Mouse (Mus musculus): ENCODE measurements around the gene Auts2. TPM values are rescaled to one million over a fixed set of nuclear protein-coding genes. Genes with fewer than 3 reads are reported as not detected.

The Auts2 gene
- polyA plus RNA-seq, 1 experiment: 10.4 TPM

DNA sequence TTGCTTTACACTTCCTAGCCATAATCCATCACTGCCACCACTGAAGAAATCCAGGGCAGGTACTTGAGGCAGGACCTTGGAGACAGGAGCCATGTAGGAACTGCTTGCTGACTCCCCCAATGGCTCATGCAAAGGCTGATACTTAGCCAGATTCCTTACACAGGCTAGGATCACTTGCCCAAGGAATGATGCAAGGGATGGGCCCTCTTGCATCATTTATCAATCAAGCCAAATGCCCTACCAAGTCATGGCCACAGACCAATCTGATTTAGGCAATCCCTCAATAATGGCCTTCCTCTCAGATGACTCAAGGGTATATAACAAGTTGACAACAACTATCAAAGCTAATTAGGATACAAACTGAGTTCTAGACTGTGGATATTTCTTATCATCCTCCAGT is 666.6 kb downstream of the Auts2 start:
- H3K4me3 ChIP-seq (ENCODE audit: low read depth, low read length): no peak overlapping the region
- no peaks in the 10 kb centered on the region for H3K27me3 ChIP-seq (ENCODE audit: control insufficient read depth, insufficient read depth, low read length)
- no peaks in the 10 kb centered on the region for H3K36me3 ChIP-seq (ENCODE audit: control insufficient read depth, insufficient read depth, low read length)
- H3K4me1 ChIP-seq (ENCODE audit: control insufficient read depth, insufficient read depth, insufficient read length, low read length): peaks cover 1% of the 10 kb centered on the region; the same call in 1 of the 2 replicates
- TF ChIP-seq POLR2A (IDR thresholded peaks at IDR 0.05; ENCODE audit: low read depth, low read length) (no peak), CTCF (IDR thresholded peaks at IDR 0.05; ENCODE audit: extremely low read depth, insufficient read length, insufficient replicate concordance, low read depth, low read length) (no peak)
- H3K27ac ChIP-seq (ENCODE audit: insufficient read depth, low read depth, low read length): no peak overlapping the region

DNA sequence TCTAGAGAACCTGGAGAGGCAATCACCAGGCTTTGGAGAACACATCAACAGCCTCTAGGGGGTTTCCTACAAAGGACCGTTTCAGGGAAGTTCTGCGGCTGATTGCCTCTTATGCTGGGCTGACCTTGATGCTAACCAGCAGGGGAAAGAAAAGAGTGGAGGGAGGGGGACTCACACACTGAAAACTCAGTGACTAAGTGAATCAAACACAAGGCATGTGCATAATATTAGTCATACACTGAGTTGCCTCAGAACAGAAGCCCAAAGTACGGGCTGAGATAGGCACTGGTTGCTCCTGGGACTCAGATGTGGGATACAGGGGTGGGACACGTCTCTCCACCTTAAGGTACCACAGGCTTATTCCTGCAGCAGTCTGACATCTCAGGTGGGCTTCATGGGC is 667.2 kb downstream of the Auts2 start:
- Histone ChIP-seq H3K36me3 (ENCODE audit: control insufficient read depth, insufficient read depth, low read length) (no peaks in the 10 kb centered on the region), H3K27me3 (ENCODE audit: control insufficient read depth, insufficient read depth, low read length) (no peaks in the 10 kb centered on the region), H3K27ac (ENCODE audit: insufficient read depth, low read depth, low read length) (no peak overlapping the region), H3K4me1 (ENCODE audit: control insufficient read depth, insufficient read depth, insufficient read length, low read length) (peaks cover 2% of the 10 kb centered on the region; the same call in 1 of the 2 replicates), H3K4me3 (ENCODE audit: low read depth, low read length) (no peak overlapping the region)
- 88% methylated on average over 4 of the region's 4 CpGs for WGBS
- TF ChIP-seq POLR2A (IDR thresholded peaks at IDR 0.05; ENCODE audit: low read depth, low read length) (no peak), CTCF (IDR thresholded peaks at IDR 0.05; ENCODE audit: extremely low read depth, insufficient read length, insufficient replicate concordance, low read depth, low read length) (no peak)

DNA sequence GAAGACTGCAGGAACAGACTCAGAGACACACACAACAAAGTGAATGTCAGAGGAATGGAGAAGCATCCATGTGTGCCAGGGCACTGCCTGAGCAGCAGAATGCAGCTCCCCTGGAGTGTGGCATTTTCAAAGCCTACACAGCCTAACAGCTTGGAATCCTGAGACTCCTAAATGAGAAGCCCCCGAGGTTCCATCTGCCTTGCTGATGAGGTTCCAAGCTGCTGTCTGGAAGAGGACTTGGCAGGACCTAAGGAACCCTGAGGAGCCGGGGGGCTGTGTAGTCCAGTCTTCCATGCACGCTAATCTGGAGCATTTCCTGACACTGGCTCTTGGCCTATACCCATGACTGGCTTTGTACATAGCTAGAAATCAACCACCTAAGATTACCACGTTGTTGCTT is 670.0 kb downstream of the Auts2 start:
- Histone ChIP-seq H3K4me1 (ENCODE audit: control insufficient read depth, insufficient read depth, insufficient read length, low read length) (peaks cover 2% of the 10 kb centered on the region; the same call in 1 of the 2 replicates), H3K4me3 (ENCODE audit: low read depth, low read length) (no peak overlapping the region), H3K27me3 (ENCODE audit: control insufficient read depth, insufficient read depth, low read length) (no peaks in the 10 kb centered on the region), H3K27ac (ENCODE audit: insufficient read depth, low read depth, low read length) (no peak overlapping the region), H3K36me3 (ENCODE audit: control insufficient read depth, insufficient read depth, low read length) (no peaks in the 10 kb centered on the region)
- 86% methylated on average over 4 of the region's 4 CpGs for WGBS
- TF ChIP-seq POLR2A (IDR thresholded peaks at IDR 0.05; ENCODE audit: low read depth, low read length) (no peak), CTCF (IDR thresholded peaks at IDR 0.05; ENCODE audit: extremely low read depth, insufficient read length, insufficient replicate concordance, low read depth, low read length) (no peak)

DNA sequence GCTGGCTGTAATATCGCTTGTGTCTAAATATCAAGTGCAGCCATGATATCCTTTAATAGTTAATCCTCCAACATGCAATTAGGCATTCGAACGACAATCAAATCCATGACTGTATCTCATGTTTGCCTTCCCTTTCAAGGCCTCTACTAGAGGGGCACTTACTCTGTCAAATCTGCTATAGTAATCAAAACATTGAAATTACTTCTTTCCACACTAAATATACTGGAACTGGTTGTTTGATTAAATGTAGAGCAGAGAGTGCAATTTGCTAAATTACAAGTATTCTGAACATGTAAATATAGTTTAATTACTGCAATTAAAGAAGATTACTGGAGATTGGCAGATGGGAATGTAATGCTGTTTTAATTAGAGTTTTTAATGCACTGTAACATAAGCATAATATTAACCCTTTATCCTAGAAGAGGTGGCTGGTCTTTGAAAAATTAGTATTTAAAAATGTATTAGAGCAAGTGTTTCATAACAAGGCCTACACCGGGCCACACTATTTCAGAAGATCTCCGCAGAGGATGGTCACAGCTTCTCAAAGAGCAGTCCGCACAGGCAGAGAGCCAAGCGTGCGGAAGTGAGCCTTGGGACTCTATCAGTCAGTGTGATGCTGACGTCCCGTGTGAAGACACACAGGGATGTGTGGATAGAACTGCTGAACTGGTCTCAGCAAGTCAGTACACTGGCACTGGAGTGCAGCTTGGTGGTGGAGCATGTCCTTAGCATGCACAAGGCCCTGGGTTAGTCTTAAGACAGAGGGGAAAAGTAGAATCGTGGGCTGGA is 673.2 kb downstream of the Auts2 start:
- H3K27me3 ChIP-seq (ENCODE audit: control insufficient read depth, insufficient read depth, low read length): no peaks in the 10 kb centered on the region
- peaks cover 2% of the 10 kb centered on the region; the same call in 1 of the 2 replicates for H3K4me1 ChIP-seq (ENCODE audit: control insufficient read depth, insufficient read depth, insufficient read length, low read length)
- TF ChIP-seq POLR2A (IDR thresholded peaks at IDR 0.05; ENCODE audit: low read depth, low read length) (no peak), CTCF (IDR thresholded peaks at IDR 0.05; ENCODE audit: extremely low read depth, insufficient read length, insufficient replicate concordance, low read depth, low read length) (no peak)
- 90% methylated on average over 11 of the region's 11 CpGs for WGBS
- no peak overlapping the region for H3K27ac ChIP-seq (ENCODE audit: insufficient read depth, low read depth, low read length)
- no peak overlapping the region for H3K4me3 ChIP-seq (ENCODE audit: low read depth, low read length)
- H3K36me3 ChIP-seq (ENCODE audit: control insufficient read depth, insufficient read depth, low read length): no peaks in the 10 kb centered on the region

DNA sequence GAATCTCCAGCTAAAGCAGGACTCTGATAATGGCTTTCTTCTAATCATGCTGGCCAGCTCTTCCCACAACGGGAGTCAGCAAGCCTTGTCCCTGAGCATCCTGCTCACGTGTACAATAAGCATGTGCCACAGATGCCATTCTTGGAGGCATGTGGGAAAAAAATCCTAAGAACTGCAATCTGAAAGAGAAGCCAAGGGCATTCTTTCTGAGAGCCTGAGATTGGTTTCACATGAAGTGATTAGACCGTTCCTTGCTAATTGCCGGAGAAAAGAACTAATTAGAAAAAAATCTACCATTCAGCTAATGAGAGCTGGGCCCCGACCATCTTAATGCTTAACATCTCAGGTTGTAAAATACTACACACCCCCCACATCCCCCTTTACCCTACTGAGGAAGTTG is 677.9 kb downstream of the Auts2 start:
- Histone ChIP-seq H3K4me3 (ENCODE audit: low read depth, low read length) (no peak overlapping the region), H3K27ac (ENCODE audit: insufficient read depth, low read depth, low read length) (no peak overlapping the region), H3K27me3 (ENCODE audit: control insufficient read depth, insufficient read depth, low read length) (no peaks in the 10 kb centered on the region), H3K36me3 (ENCODE audit: control insufficient read depth, insufficient read depth, low read length) (no peaks in the 10 kb centered on the region), H3K4me1 (ENCODE audit: control insufficient read depth, insufficient read depth, insufficient read length, low read length) (no peaks in the 10 kb centered on the region)
- TF ChIP-seq CTCF (IDR thresholded peaks at IDR 0.05; ENCODE audit: extremely low read depth, insufficient read length, insufficient replicate concordance, low read depth, low read length): no peak
- TF ChIP-seq POLR2A (IDR thresholded peaks at IDR 0.05; ENCODE audit: low read depth, low read length): no peak
- 88% methylated on average over 5 of the region's 5 CpGs for WGBS

DNA sequence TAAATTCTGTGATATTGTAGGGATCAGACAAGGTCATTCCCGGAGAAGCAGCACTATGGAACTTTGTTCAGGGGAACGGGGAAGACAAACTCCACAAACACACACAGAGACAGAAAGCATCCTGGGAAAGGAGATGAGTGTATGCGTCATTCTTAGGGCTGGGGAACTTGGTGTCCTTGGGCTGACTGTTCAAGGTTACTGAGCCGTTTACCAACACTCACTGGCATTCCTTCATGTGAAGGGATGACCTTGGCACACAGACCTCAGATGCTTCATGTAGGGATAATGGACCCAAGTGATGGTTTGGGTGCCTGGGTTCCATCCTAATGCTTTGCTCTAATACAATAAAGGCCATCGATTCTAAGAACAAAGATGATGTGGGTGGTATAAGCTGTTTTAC is 685.2 kb downstream of the Auts2 start:
- no peak for TF ChIP-seq CTCF (IDR thresholded peaks at IDR 0.05; ENCODE audit: extremely low read depth, insufficient read length, insufficient replicate concordance, low read depth, low read length)
- no peak for TF ChIP-seq POLR2A (IDR thresholded peaks at IDR 0.05; ENCODE audit: low read depth, low read length)
- H3K4me1 ChIP-seq (ENCODE audit: control insufficient read depth, insufficient read depth, insufficient read length, low read length): no peaks in the 10 kb centered on the region
- H3K4me3 ChIP-seq (ENCODE audit: low read depth, low read length): no peak overlapping the region
- no peaks in the 10 kb centered on the region for H3K27me3 ChIP-seq (ENCODE audit: control insufficient read depth, insufficient read depth, low read length)
- H3K27ac ChIP-seq (ENCODE audit: insufficient read depth, low read depth, low read length): no peak overlapping the region
- 90% methylated on average over 5 of the region's 5 CpGs for WGBS
- no peaks in the 10 kb centered on the region for H3K36me3 ChIP-seq (ENCODE audit: control insufficient read depth, insufficient read depth, low read length)

DNA sequence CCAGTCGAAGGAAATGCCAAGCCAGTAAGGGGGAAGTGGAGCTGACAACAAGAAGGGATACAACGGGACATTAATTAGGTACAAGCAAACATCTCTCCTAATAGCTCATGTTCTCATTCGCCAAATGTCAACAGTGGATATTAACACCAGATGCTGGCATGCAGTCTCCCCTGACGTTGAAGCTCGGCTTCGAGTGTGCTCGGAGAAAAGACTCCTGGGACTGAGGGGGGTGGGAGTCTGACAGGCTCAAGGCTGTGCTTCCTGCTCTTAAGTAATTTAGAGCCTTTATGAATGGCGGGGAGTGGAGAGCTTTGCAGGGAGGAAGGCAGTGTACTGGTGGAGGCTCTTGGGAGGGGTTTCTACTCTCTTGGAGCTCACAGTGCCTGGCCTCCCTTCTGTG is 687.8 kb downstream of the Auts2 start:
- H3K4me3 ChIP-seq (ENCODE audit: low read depth, low read length): no peak overlapping the region
- H3K27me3 ChIP-seq (ENCODE audit: control insufficient read depth, insufficient read depth, low read length): no peaks in the 10 kb centered on the region
- WGBS: 48% methylated on average over 8 of the region's 8 CpGs
- no peaks in the 10 kb centered on the region for H3K36me3 ChIP-seq (ENCODE audit: control insufficient read depth, insufficient read depth, low read length)
- H3K4me1 ChIP-seq (ENCODE audit: control insufficient read depth, insufficient read depth, insufficient read length, low read length): peaks cover 9% of the 10 kb centered on the region; the same call in 1 of the 2 replicates
- TF ChIP-seq POLR2A (IDR thresholded peaks at IDR 0.05; ENCODE audit: low read depth, low read length): no peak
- TF ChIP-seq CTCF (IDR thresholded peaks at IDR 0.05; ENCODE audit: extremely low read depth, insufficient read length, insufficient replicate concordance, low read depth, low read length): no peak
- H3K27ac ChIP-seq (ENCODE audit: insufficient read depth, low read depth, low read length): no peak overlapping the region

Data from small intestine, adult 2 months (tissue).